Mouse (Mus musculus): ENCODE results near the gene Olfr798.

- TF ChIP-seq CTCF (IDR thresholded peaks at IDR 0.05; ENCODE audit: control insufficient read depth, insufficient read depth, insufficient read length) (no peak), MYOD1 (IDR thresholded peaks at IDR 0.05; ENCODE audit: control insufficient read depth, insufficient read length, low read depth) (no peak), MAX (IDR thresholded peaks at IDR 0.05) (no peak), USF1 (IDR thresholded peaks at IDR 0.05; ENCODE audit: low read depth) (no peak), CEBPB (IDR thresholded peaks at IDR 0.05; ENCODE audit: low read depth) (no peak), MYOG (IDR thresholded peaks at IDR 0.05; ENCODE audit: control insufficient read depth, extremely low read depth, insufficient read length) (no peak), FOSL1 (IDR thresholded peaks at IDR 0.05; ENCODE audit: insufficient read depth, low read length, poor library complexity, severe bottlenecking) (no peak)
Observed at GRCm38 (mm10) chr10:129612470-129612869, 15.3 kb downstream of the Olfr798 start, which contains the start of gene Olfr796.
